Mouse (Mus musculus) neural tube, embryonic 11.5 days (tissue): ENCODE results near the gene Cpsf3. TPM values are rescaled to one million over a fixed set of nuclear protein-coding genes. Genes with fewer than 3 reads are reported as not detected.
A peak's percentile ranks its signal among the peaks of the same experiment; 100 is the strongest.

Experiments used
- ATAC-seq: fragments of 200-750 bp; cut with Nextera tagmentation; 2 replicates; pipeline ENCODE4 v1.8.0; 2017; ENCODE audit warnings: moderate number of reproducible peaks, mild to moderate bottlenecking, moderate TSS enrichment, moderate library complexity; ENCODE audit not compliant: insufficient read depth, low FRiP score, low TSS enrichment
- DNase-seq: peaks from one replicate; pipeline ENCODE4 v3.0.0-alpha.2; 2015; ENCODE audit warnings: low spot score
- H3K27ac ChIP-seq: fragments of 300-500 bp; sonication (generic); 2 replicates; pipeline ENCODE4 v1.5.1; 2014; ENCODE audit warnings: low read depth, mild to moderate bottlenecking, low read length
- H3K27me3 ChIP-seq: fragments of 300-500 bp; sonication (generic); 2 replicates; pipeline ENCODE4 v1.6.1; 2014; ENCODE audit warnings: mild to moderate bottlenecking, low read length, mixed read lengths; ENCODE audit not compliant: control insufficient read depth, insufficient read depth
- H3K36me3 ChIP-seq: fragments of 300-500 bp; sonication (generic); 2 replicates; pipeline ENCODE4 v1.6.1; 2014; ENCODE audit warnings: mild to moderate bottlenecking, low read length, moderate library complexity, mixed read lengths; ENCODE audit not compliant: control insufficient read depth, insufficient read depth
- H3K4me1 ChIP-seq: fragments of 300-500 bp; sonication (generic); 2 replicates; pipeline ENCODE4 v1.6.1; 2014; ENCODE audit warnings: low read length, mixed read lengths; ENCODE audit not compliant: control insufficient read depth, insufficient read depth
- H3K4me2 ChIP-seq: fragments of 300-500 bp; sonication (generic); 2 replicates; pipeline ENCODE4 v1.6.1; 2014; ENCODE audit warnings: low read depth, mild to moderate bottlenecking, moderate library complexity
- H3K4me3 ChIP-seq: fragments of 300-500 bp; sonication (generic); 2 replicates; pipeline ENCODE4 v1.5.1; 2014; ENCODE audit warnings: low read depth, low read length
- H3K9ac ChIP-seq: fragments of 300-500 bp; sonication (generic); 2 replicates; pipeline ENCODE4 v1.6.1; 2014; ENCODE audit warnings: mild to moderate bottlenecking, low read length
- H3K9me3 ChIP-seq: fragments of 300-500 bp; sonication (generic); 2 replicates; pipeline ENCODE4 v1.6.1; 2016; ENCODE audit warnings: low read length; ENCODE audit not compliant: control insufficient read depth
- WGBS: fragments of 180-500 bp; shearing (Covaris S2); extraction: QIAGEN DNeasy Blood & Tissue Kit; methylation state at CpG from one replicate; pipeline ENCODE4 v1.1.7; 2014; 5-methylcytosine and 5-hydroxymethylcytosine counted together
- polyA plus RNA-seq: library from polyadenylated mRNA; unstranded; fragments of >200 nt; fragmentation: Nextera tagmentation; extraction: Ambion mirVana; gene quantifications from 2 replicates; pipeline ENCODE4 v1.2.1, GENCODE M21; 2014

Cpsf3 gene
- polyA plus RNA-seq, 1 experiment from 2014 or later: 138 TPM

DNA sequence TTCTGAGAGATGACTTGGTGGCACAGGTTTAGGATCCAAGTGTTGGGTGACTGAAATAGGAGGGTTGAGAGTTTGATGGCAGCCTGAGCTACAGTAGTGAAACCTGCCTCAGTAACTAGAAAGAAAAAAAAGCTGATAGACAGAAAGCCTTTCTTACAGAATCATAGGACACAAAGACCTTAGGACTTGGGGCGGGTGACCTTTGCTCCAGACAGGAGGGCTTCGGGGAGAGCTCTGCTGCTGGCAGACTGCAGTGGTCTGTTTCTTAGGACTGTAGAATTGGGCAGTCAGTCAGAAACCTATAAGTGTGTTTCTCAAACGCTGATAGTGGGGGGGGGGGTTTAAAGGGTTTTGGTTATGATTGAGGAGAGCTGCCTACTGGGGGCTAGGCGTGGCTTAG is 20.6 kb downstream of the Cpsf3 start:
- WGBS: 92% methylated on average over 4 of the region's 4 CpGs
- no peak overlapping the region for H3K4me2 ChIP-seq
- H3K4me3 ChIP-seq: no peak overlapping the region
- DNase-seq: no peak
- H3K27ac ChIP-seq: no peak overlapping the region
- H3K4me1 ChIP-seq: no peaks in the 10 kb centered on the region
- H3K9ac ChIP-seq: no peak overlapping the region
- H3K27me3 ChIP-seq: no peaks in the 10 kb centered on the region
- no peak for ATAC-seq
- peaks cover 30% of the 10 kb centered on the region for H3K36me3 ChIP-seq
- H3K9me3 ChIP-seq: no peaks in the 10 kb centered on the region

DNA sequence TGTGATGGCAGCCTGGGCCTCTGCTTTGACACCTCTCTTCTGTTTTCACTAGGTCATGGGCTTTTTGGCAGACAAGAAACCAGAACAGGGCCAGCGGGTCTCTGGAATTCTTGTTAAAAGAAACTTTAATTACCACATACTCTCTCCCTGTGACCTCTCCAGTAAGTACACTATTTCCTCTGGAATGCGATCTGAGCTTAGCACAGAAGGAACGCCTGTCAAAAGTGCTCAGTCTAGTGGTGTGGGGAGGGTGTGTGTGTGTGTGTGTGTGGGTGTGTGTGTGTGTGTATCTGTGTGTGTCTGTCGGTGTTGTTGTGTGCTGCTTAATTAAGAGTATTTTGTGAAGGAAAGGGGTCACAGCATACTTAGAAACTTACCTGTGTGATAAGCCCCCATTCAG is 21.5 kb downstream of the Cpsf3 start:
- no peak overlapping the region for H3K27ac ChIP-seq
- H3K27me3 ChIP-seq: no peaks in the 10 kb centered on the region
- DNase-seq (no peak), ATAC-seq (no peak)
- H3K4me1 ChIP-seq: no peaks in the 10 kb centered on the region
- H3K9me3 ChIP-seq: no peaks in the 10 kb centered on the region
- no peak overlapping the region for H3K4me2 ChIP-seq
- 87% methylated on average over 4 of the region's 4 CpGs for WGBS
- no peak overlapping the region for H3K9ac ChIP-seq
- H3K36me3 ChIP-seq: peaks cover 28% of the 10 kb centered on the region
- H3K4me3 ChIP-seq: no peak overlapping the region

GRCm38 (mm10) chr12:21312201-21312600 is 27.0 kb downstream of the Cpsf3 start:
- Histone ChIP-seq H3K36me3 (peaks cover 13% of the 10 kb centered on the region), H3K27me3 (no peaks in the 10 kb centered on the region), H3K4me3 (no peak overlapping the region), H3K9me3 (no peaks in the 10 kb centered on the region), H3K27ac (no peak overlapping the region), H3K4me2 (no peak overlapping the region), H3K4me1 (0 out of 2 replicates have a peak, but pooled peaks cover 4% of the 10 kb centered on the region), H3K9ac (no peak overlapping the region)
- WGBS: 93% methylated on average over 5 of the region's 5 CpGs
- no peak for ATAC-seq
- no peak for DNase-seq

- DNase-seq (peak; percentile 86), ATAC-seq (peak; percentile 89)
- no peaks in the 10 kb centered on the region for H3K9me3 ChIP-seq
- peak within 1 kb of the TSS; percentile 83 for H3K9ac ChIP-seq
- H3K36me3 ChIP-seq: peaks cover 4% of the 10 kb centered on the region; the same call in 1 of the 2 replicates
- H3K4me2 ChIP-seq: peak within 1 kb of the TSS; percentile 62
- 0 out of 2 replicates have a peak, but pooled peaks cover 4% of the 10 kb centered on the region for H3K4me1 ChIP-seq
- no peaks in the 10 kb centered on the region for H3K27me3 ChIP-seq
- WGBS: 3% methylated on average over 54 of the region's 59 CpGs
- H3K4me3 ChIP-seq: peak within 1 kb of the TSS; percentile 70
- no peak within 1 kb of the TSS for H3K27ac ChIP-seq
Measured at GRCm38 (mm10) chr12:21315923-21316868, 31.0 kb downstream of the Cpsf3 start, which contains the start of gene Iah1. Iah1 (plus strand) TSS chr12:21316389.

GRCm38 (mm10) chr12:21316869-21317265 is 31.7 kb downstream of the Cpsf3 start:
- peak overlapping the region; percentile 62 for H3K4me2 ChIP-seq
- H3K4me3 ChIP-seq: peak overlapping the region; percentile 70
- 46% methylated on average over 7 of the region's 7 CpGs for WGBS
- 0 out of 2 replicates have a peak, but pooled peaks cover 2% of the 10 kb centered on the region for H3K36me3 ChIP-seq
- no peak overlapping the region for H3K27ac ChIP-seq
- no peak for ATAC-seq
- H3K4me1 ChIP-seq: 0 out of 2 replicates have a peak, but pooled peaks cover 4% of the 10 kb centered on the region
- H3K27me3 ChIP-seq: no peaks in the 10 kb centered on the region
- no peaks in the 10 kb centered on the region for H3K9me3 ChIP-seq
- DNase-seq: no peak
- peak overlapping the region; percentile 83 for H3K9ac ChIP-seq

GRCm38 (mm10) chr12:21318143-21318895 is 33.1 kb downstream of the Cpsf3 start:
- no peak overlapping the region for H3K9ac ChIP-seq
- no peaks in the 10 kb centered on the region for H3K27me3 ChIP-seq
- H3K4me2 ChIP-seq: no peak overlapping the region
- no peaks in the 10 kb centered on the region for H3K9me3 ChIP-seq
- 76% methylated on average over 12 of the region's 12 CpGs for WGBS
- peaks cover 2% of the 10 kb centered on the region; the same call in 1 of the 2 replicates for H3K36me3 ChIP-seq
- no peak for ATAC-seq
- 0 out of 2 replicates have a peak, but pooled peaks cover 4% of the 10 kb centered on the region for H3K4me1 ChIP-seq
- H3K4me3 ChIP-seq: no peak overlapping the region
- DNase-seq: peak; percentile 58
- H3K27ac ChIP-seq: no peak overlapping the region

DNA sequence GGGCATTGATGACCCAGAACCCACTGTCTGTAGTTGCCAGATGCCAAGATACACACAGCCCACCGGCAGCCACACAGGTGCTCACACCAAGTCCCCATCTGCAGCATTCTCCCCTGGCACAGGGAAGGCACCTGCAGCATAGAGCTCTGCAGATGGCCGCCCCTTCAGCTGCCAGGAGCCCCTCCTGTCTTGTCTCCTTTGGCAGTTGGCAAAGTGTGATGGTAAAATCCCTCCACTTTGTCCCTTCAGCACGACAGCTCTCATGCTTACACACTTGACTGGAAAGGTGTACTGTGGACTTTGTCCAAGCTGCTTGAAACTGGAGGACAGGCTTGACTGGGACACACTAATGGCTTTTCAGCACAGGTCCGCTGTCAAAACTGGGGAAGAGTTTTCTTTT is 35.1 kb downstream of the Cpsf3 start:
- ATAC-seq (no peak), DNase-seq (no peak)
- WGBS: 92% methylated on average over 4 of the region's 4 CpGs
- Histone ChIP-seq H3K27me3 (no peaks in the 10 kb centered on the region), H3K9me3 (no peaks in the 10 kb centered on the region), H3K9ac (no peak overlapping the region), H3K4me3 (no peak overlapping the region), H3K27ac (no peak overlapping the region), H3K4me1 (0 out of 2 replicates have a peak, but pooled peaks cover 4% of the 10 kb centered on the region), H3K4me2 (no peak overlapping the region), H3K36me3 (no peaks in the 10 kb centered on the region; the same call in 1 of the 2 replicates)

DNA sequence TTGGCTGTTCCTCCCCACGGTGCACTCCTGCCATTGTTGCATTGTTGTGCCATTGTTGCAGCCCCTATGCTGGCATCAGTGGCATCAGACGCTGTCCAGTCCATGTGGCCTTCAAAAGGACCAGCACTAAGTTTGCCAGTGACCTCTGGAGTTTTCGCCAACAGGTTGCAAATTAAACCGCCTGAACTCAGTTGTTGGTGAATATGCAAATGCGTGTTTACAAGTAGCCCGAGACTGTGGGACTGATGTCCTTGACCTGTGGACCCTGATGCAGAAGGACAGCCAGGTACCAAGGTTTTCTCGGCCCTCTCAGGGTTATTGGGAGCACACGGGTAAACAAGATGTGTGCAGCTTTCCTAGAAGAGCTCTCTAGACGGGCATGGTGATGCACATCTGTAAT is 36.0 kb downstream of the Cpsf3 start:
- H3K9ac ChIP-seq: no peak overlapping the region
- H3K9me3 ChIP-seq: no peaks in the 10 kb centered on the region
- DNase-seq (no peak), ATAC-seq (no peak)
- H3K4me3 ChIP-seq: no peak overlapping the region
- H3K27me3 ChIP-seq: no peaks in the 10 kb centered on the region
- 87% methylated on average over 9 of the region's 9 CpGs for WGBS
- H3K4me1 ChIP-seq: 0 out of 2 replicates have a peak, but pooled peaks cover 4% of the 10 kb centered on the region
- no peaks in the 10 kb centered on the region; the same call in 1 of the 2 replicates for H3K36me3 ChIP-seq
- no peak overlapping the region for H3K4me2 ChIP-seq
- H3K27ac ChIP-seq: no peak overlapping the region
